Mouse (Mus musculus) heart, adult 2 months (tissue): ENCODE measurements around the gene 9930022D16Rik.

Experiments used
- CTCF ChIP-seq: fragments of 200-600 bp; IDR thresholded peaks from 2 replicates; pipeline ENCODE4 v1.8.1; 2022; ENCODE audit warnings: antibody characterized with exemption, mild to moderate bottlenecking, moderate library complexity
- EP300 ChIP-seq: fragments of 200-500 bp; IDR thresholded peaks from 2 replicates; pipeline ENCODE4 v1.6.1; 2011; ENCODE audit warnings: low read depth, low read length, control low read depth; ENCODE audit not compliant: insufficient read depth
- POLR2A ChIP-seq: fragments of 200-500 bp; IDR thresholded peaks from 2 replicates; pipeline ENCODE4 v1.6.1; 2011; ENCODE audit warnings: mild to moderate bottlenecking, low read depth, low read length, control low read depth; ENCODE audit not compliant: insufficient read depth

GRCm38 (mm10) chr11:109421205-109421604 is 7.5 kb downstream of the 9930022D16Rik start:
- TF ChIP-seq CTCF (no peak), EP300 (no peak), POLR2A (no peak)
